Mouse (Mus musculus): Measurements from ENCODE around the gene Ccl17.

The Ccl17 gene

GRCm38 (mm10) chr8:94810153-94810552 is at the start of gene Ccl17:
TSS of gene Ccl17 (plus strand) at chr8:94810453.
- DNase-seq = no peak

GRCm38 (mm10) chr8:94767035-94767434 is 43.2 kb upstream of the Ccl17 start:
- no peak for DNase-seq

- DNase-seq = peak; percentile 84
Observed at GRCm38 (mm10) chr8:94770945-94771344, 39.3 kb upstream of the Ccl17 start.

- peak; percentile 90 for DNase-seq
Observed at GRCm38 (mm10) chr8:94771941-94772670, 38.1 kb upstream of the Ccl17 start, which contains the start of gene Cx3cl1. TSS of gene Cx3cl1 (plus strand) at chr8:94772009.

- no peak for DNase-seq
Observed at GRCm38 (mm10) chr8:94773048-94773447, 37.2 kb upstream of the Ccl17 start.

GRCm38 (mm10) chr8:94773700-94774171 is 36.5 kb upstream of the Ccl17 start:
- DNase-seq = no peak

- no peak for DNase-seq
Observed at GRCm38 (mm10) chr8:94774601-94775000, 35.7 kb upstream of the Ccl17 start.

- DNase-seq = no peak
Observed at GRCm38 (mm10) chr8:94776346-94776745, 33.9 kb upstream of the Ccl17 start.

- peak; percentile 55 for DNase-seq
Observed at GRCm38 (mm10) chr8:94778036-94778435, 32.2 kb upstream of the Ccl17 start.

GRCm38 (mm10) chr8:94778473-94778872 is 31.8 kb upstream of the Ccl17 start:
- peak; percentile 85 for DNase-seq

GRCm38 (mm10) chr8:94778895-94779533 is 31.2 kb upstream of the Ccl17 start:
- no peak for DNase-seq

- no peak for DNase-seq
Observed at GRCm38 (mm10) chr8:94779534-94780294, 30.5 kb upstream of the Ccl17 start.

GRCm38 (mm10) chr8:94780491-94781154 is 29.6 kb upstream of the Ccl17 start:
- no peak for DNase-seq

GRCm38 (mm10) chr8:94781155-94781837 is 29.0 kb upstream of the Ccl17 start:
- no peak for DNase-seq

- peak; percentile 80 for DNase-seq
Observed at GRCm38 (mm10) chr8:94781838-94782235, 28.4 kb upstream of the Ccl17 start.

- DNase-seq = no peak
Observed at GRCm38 (mm10) chr8:94783890-94784289, 26.4 kb upstream of the Ccl17 start.

GRCm38 (mm10) chr8:94785247-94785985 is 24.8 kb upstream of the Ccl17 start:
- peak; percentile 70 for DNase-seq

GRCm38 (mm10) chr8:94785995-94786595 is 24.2 kb upstream of the Ccl17 start:
- no peak for DNase-seq

- peak; percentile 64 for DNase-seq
Observed at GRCm38 (mm10) chr8:94787524-94788501, 22.4 kb upstream of the Ccl17 start.

Measured in kidney, postnatal 10 days (tissue).